Mouse (Mus musculus) C2C12 (cell line): ENCODE data around the gene Bid.

Experiments used
- CEBPB ChIP-seq: IDR thresholded peaks from one replicate; pipeline ENCODE4 v1.6.1; 2011; ENCODE audit warnings: low read depth, mild to moderate bottlenecking, control low read depth, moderate library complexity
- CTCF ChIP-seq: IDR thresholded peaks from one replicate; pipeline ENCODE4 v1.5.1; 2011; ENCODE audit not compliant: control insufficient read depth, insufficient read depth, insufficient read length
- FOSL1 ChIP-seq: IDR thresholded peaks from one replicate; pipeline ENCODE4 v1.8.0; 2011; ENCODE audit warnings: mild to moderate bottlenecking, low read length; ENCODE audit not compliant: poor library complexity, insufficient read depth, severe bottlenecking
- MAX ChIP-seq: IDR thresholded peaks from one replicate; pipeline ENCODE4 v1.6.1; 2011; ENCODE audit warnings: mild to moderate bottlenecking, control low read depth
- MYOD1 ChIP-seq: IDR thresholded peaks from one replicate; pipeline ENCODE4 v1.6.1; 2011; ENCODE audit warnings: low read depth; ENCODE audit not compliant: control insufficient read depth, insufficient read length
- USF1 ChIP-seq: IDR thresholded peaks from one replicate; pipeline ENCODE4 v1.6.1; 2011; ENCODE audit warnings: low read depth, mild to moderate bottlenecking, control low read depth, moderate library complexity

- TF ChIP-seq CTCF (no peak), USF1 (no peak), MAX (no peak), CEBPB (no peak), FOSL1 (no peak), MYOD1 (no peak)
These were observed 12.7 kb downstream of the Bid start for GRCm38 (mm10) chr6:120903961-120904360.
